Mouse (Mus musculus): Measurements from ENCODE around the gene Gm7075.
"Not testable (repeated sequence)": the region's sequence is repeated elsewhere in the genome, so short reads cannot be mapped to it uniquely, and the experiment has no call there.

The Gm7075 gene

GRCm38 (mm10) chr10:63421739-63422735 lies at the start of gene Gm7075:
TSS of gene Gm7075 (minus strand) at chr10:63421789.
- peak; percentile 30 for DNase-seq (ENCODE audit: extremely low read depth, insufficient read length, low spot score)

GRCm38 (mm10) chr10:63460935-63461334 lies 39.3 kb upstream of the Gm7075 start:
- no peak for DNase-seq (ENCODE audit: extremely low read depth, insufficient read length, low spot score)

- no peak for DNase-seq (ENCODE audit: extremely low read depth, insufficient read length, low spot score)
Observed at GRCm38 (mm10) chr10:63457292-63458128, 35.9 kb upstream of the Gm7075 start.

GRCm38 (mm10) chr10:63455110-63455878 lies 33.7 kb upstream of the Gm7075 start:
- no peak for DNase-seq (ENCODE audit: extremely low read depth, insufficient read length, low spot score)

GRCm38 (mm10) chr10:63453926-63454325 lies 32.3 kb upstream of the Gm7075 start:
- no peak for DNase-seq (ENCODE audit: extremely low read depth, insufficient read length, low spot score)

- not testable (repeated sequence) for DNase-seq (ENCODE audit: extremely low read depth, insufficient read length, low spot score)
Observed at GRCm38 (mm10) chr10:63444602-63445387, 23.2 kb upstream of the Gm7075 start.

- no peak for DNase-seq (ENCODE audit: extremely low read depth, insufficient read length, low spot score)
Observed at GRCm38 (mm10) chr10:63439694-63440228, 18.2 kb upstream of the Gm7075 start.

- no peak for DNase-seq (ENCODE audit: extremely low read depth, insufficient read length, low spot score)
Observed at GRCm38 (mm10) chr10:63438736-63439262, 17.2 kb upstream of the Gm7075 start.

- no peak for DNase-seq (ENCODE audit: extremely low read depth, insufficient read length, low spot score)
Observed at GRCm38 (mm10) chr10:63432887-63433286, 11.3 kb upstream of the Gm7075 start.

GRCm38 (mm10) chr10:63432099-63432498 lies 10.5 kb upstream of the Gm7075 start:
- no peak for DNase-seq (ENCODE audit: extremely low read depth, insufficient read length, low spot score)

- no peak for DNase-seq (ENCODE audit: extremely low read depth, insufficient read length, low spot score)
Observed at GRCm38 (mm10) chr10:63431221-63431736, 9.7 kb upstream of the Gm7075 start.

- peak; percentile 90 for DNase-seq (ENCODE audit: extremely low read depth, insufficient read length, low spot score)
Observed at GRCm38 (mm10) chr10:63429785-63430305, 8.3 kb upstream of the Gm7075 start, which contains the start of gene Ctnna3. TSS of gene Ctnna3 (plus strand) at chr10:63430098.

GRCm38 (mm10) chr10:63429380-63429779 lies 7.8 kb upstream of the Gm7075 start:
- peak; percentile 99 for DNase-seq (ENCODE audit: extremely low read depth, insufficient read length, low spot score)

- DNase-seq (ENCODE audit: extremely low read depth, insufficient read length, low spot score), result no peak
Observed at GRCm38 (mm10) chr10:63429023-63429340, 7.4 kb upstream of the Gm7075 start.

GRCm38 (mm10) chr10:63428243-63429022 lies 6.8 kb upstream of the Gm7075 start:
- DNase-seq (ENCODE audit: extremely low read depth, insufficient read length, low spot score), result peak; percentile 6

- no peak for DNase-seq (ENCODE audit: extremely low read depth, insufficient read length, low spot score)
Observed at GRCm38 (mm10) chr10:63427146-63427545, 5.6 kb upstream of the Gm7075 start.

- DNase-seq (ENCODE audit: extremely low read depth, insufficient read length, low spot score), result peak; percentile 35
Observed at GRCm38 (mm10) chr10:63424475-63424814, 2.9 kb upstream of the Gm7075 start.
